Mouse (Mus musculus): Measurements from ENCODE around the gene Mrpl9.

DNA sequence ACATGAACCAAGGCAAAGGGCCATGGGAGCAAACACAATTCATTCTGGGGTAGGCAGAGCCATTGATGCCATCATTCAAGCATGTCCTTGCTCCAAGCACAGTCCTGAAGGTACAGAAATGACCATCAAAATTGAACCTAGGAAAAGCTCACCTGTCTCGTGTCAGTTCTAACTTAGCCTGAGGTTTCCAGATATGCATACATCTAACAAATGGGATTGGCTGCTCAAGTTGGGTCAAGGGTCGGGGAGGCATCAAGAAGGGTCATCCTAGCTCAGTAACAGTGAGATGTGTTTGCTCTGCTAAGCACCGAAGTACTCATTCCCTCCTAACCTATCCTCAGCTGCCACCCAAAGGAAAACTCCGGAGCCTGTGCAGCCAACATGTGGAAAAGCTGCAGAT, 46.3 kb upstream of the Mrpl9 start:
- TF ChIP-seq CTCF (IDR thresholded peaks at IDR 0.05; ENCODE audit: borderline replicate concordance, control insufficient read depth, extremely low read depth, insufficient read depth, low read length, poor library complexity) (no peak), POLR2A (IDR thresholded peaks at IDR 0.05; ENCODE audit: control insufficient read depth, extremely low read depth, insufficient read depth, low read length, poor library complexity) (no peak)

Measured in thymus, adult 2 months (tissue).